Mouse (Mus musculus) heart, postnatal 0 days (tissue): ENCODE measurements around the gene Hist1h2br.

Experiments used
- CTCF ChIP-seq: IDR thresholded peaks from 2 replicates; pipeline ENCODE4 v1.5.1; 2016; ENCODE audit warnings: antibody characterized with exemption, control low read depth, low read depth
- EP300 ChIP-seq: IDR thresholded peaks from 2 replicates; pipeline ENCODE4 v1.6.1; 2016; ENCODE audit warnings: antibody characterized with exemption, low read depth

GRCm38 (mm10) chr13:21882760-21883405 is 49.3 kb downstream of the Hist1h2br start:
- TF ChIP-seq EP300 (no peak), CTCF (no peak)
